Mouse (Mus musculus): Measurements from ENCODE around the gene Aven.

DNA sequence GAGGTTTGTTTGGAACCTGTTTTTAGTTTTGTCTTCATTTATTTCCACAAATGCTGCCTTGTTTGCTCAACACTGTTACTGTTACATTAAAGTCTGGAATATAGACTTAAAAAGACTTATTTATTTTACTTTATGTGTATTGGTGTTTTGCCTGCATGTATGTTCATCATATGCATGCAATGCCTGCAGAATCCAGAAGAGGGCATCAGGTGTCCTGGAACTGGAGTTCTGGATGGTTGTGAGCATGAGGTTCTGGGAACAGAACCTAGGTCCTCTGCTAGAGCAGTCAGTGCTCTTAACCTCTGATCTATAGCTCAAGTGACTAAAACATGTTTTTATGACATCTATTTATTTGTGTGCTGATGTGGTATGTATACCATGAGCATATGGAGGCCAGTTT lies 25.8 kb downstream of the Aven start:
- TF ChIP-seq EP300 (IDR thresholded peaks at IDR 0.05; ENCODE audit: low read depth) = no peak
- TF ChIP-seq CTCF (IDR thresholded peaks at IDR 0.05; ENCODE audit: low read depth) = peak; percentile 8; the same call in 1 of the 2 replicates

All from heart, postnatal 0 days (tissue).